Mouse (Mus musculus): ENCODE results near the gene Rnf144b. TPM values are rescaled to one million over a fixed set of nuclear protein-coding genes. Genes with fewer than 3 reads are reported as not detected.

Gene Rnf144b
- polyA plus RNA-seq, 1 experiment from 2014 or later, result 33.3 TPM

DNA sequence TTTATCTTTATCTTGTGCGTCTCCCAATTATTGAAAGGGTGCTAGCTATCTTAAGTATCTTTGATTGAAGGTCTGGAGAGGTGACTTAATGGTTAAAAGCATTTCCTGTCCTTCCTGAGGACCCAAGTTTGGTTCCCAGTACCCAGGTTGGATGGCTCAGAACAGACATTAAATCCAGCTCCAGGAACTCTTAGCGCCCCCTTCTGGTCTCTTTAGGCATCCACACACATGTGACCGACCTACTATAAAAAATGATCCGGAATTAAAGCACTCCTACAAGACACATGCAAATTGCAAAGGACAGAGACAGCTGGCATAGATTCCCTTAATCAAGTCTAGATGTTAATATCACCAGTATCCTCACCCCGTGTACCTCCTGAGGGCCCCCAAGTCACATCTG lies 104.1 kb downstream of the Rnf144b start:
- Histone ChIP-seq H3K36me3 (ENCODE audit: inconsistent target) (peaks cover 25% of the 10 kb centered on the region), H3K4me3 (ENCODE audit: inconsistent target) (no peak overlapping the region), H3K27ac (peak overlapping the region; percentile 96), H3K79me2 (ENCODE audit: inconsistent target) (peaks cover 41% of the 10 kb centered on the region)
- 97% methylated on average over 5 of the region's 5 CpGs for WGBS (ENCODE audit: missing documents)

DNA sequence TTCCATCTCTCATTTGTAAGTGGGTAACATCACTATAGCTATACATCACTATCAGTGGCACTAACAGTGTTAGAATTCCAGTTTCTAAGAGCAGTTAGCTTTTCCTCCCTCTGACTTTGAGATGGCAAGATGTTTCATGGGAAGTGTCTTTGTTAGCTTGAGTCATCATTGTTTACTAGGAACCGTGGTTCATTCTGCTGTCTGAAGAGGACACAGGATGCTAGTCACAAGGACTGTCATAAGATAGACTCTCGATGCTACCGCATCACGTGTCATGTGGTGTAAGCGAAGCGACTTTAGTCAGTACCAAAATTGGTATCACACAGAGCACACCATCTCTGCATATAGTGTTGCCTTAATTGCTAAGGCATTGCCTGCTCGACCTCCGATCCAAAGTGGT lies 105.7 kb downstream of the Rnf144b start:
- WGBS (ENCODE audit: missing documents), result 44% methylated on average over 7 of the region's 8 CpGs
- H3K27ac ChIP-seq, result peak overlapping the region; percentile 96
- no peak overlapping the region for H3K4me3 ChIP-seq (ENCODE audit: inconsistent target)
- peaks cover 15% of the 10 kb centered on the region for H3K36me3 ChIP-seq (ENCODE audit: inconsistent target)
- peaks cover 41% of the 10 kb centered on the region for H3K79me2 ChIP-seq (ENCODE audit: inconsistent target)

DNA sequence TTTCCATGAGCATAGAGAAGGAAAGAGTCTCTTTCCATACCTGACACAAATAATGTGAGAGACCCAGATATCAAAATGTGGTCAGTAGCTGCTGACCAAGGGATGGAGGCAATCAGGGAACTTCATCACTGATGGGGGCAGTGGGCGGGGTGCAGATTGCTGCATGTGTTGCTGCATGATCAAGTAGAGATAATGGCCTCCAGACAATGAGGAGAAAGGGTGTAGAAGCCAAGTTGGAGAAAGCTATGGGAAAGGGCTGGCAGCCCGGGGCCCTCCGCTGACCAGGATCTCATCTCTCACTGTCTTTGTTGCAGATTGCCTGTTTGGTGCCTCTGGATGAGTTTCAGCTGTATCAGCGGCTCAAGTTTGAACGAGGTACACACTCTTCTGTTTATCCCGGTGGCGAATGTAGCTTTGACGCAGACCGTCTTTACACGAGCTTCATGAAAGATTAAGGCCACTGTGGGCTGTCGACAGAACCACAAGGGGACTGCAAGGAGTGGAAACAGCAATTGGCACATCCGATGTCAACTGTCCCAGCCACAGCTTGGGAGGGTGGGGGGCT lies 106.3 kb downstream of the Rnf144b start:
- WGBS (ENCODE audit: missing documents), result 84% methylated on average over 12 of the region's 12 CpGs

DNA sequence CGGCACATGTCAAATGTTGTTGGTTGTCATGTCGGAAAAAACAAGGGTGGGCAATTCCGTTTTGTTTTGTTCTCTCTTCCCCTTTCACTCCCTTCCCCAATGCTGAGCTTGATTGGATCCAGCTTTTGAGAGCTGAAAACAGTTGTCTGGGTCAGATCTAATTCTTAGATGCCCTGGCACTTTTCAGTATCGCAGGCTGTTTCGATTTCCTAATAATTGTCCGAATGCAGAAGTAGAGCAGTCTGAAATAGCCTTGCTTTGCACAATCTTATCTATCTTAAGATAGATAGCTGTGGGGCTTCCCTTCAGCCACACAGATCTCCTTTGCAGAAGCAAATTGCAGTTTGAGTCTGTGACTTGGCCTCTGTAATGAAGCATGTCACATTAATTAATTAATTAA lies 109.7 kb downstream of the Rnf144b start:
- peaks cover 48% of the 10 kb centered on the region for H3K79me2 ChIP-seq (ENCODE audit: inconsistent target)
- WGBS (ENCODE audit: missing documents), result 5% methylated on average over 6 of the region's 6 CpGs
- peaks cover 27% of the 10 kb centered on the region for H3K36me3 ChIP-seq (ENCODE audit: inconsistent target)
- peak overlapping the region; percentile 96 for H3K27ac ChIP-seq
- H3K4me3 ChIP-seq (ENCODE audit: inconsistent target), result no peak overlapping the region

More for the DNA sequence above, 106.3 kb downstream of the Rnf144b start:
- H3K79me2 ChIP-seq (ENCODE audit: inconsistent target), result peaks cover 40% of the 10 kb centered on the region
- H3K4me3 ChIP-seq (ENCODE audit: inconsistent target), result no peak overlapping the region
- peaks cover 15% of the 10 kb centered on the region for H3K36me3 ChIP-seq (ENCODE audit: inconsistent target)
- peak overlapping the region; percentile 96 for H3K27ac ChIP-seq

DNA sequence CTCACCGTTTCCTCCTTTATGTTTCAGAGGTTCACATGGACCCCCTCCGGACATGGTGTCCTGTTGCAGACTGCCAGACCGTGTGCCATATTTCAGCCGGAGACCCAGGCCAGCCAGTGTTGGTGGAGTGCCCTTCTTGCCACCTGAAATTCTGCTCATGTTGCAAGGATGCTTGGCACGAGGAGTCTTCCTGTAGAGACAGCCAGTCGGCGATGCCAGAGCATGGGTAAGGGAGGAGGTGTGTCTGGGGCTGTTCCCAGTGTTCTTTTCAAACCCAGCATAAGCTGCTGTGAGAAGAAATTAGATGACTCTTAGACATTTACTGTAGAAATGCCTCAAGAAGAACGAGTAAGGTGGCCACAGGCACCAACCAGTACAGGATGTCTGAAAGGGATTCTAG lies 114.9 kb downstream of the Rnf144b start:
- 93% methylated on average over 8 of the region's 8 CpGs for WGBS (ENCODE audit: missing documents)
- H3K36me3 ChIP-seq (ENCODE audit: inconsistent target), result peaks cover 57% of the 10 kb centered on the region
- peaks cover 23% of the 10 kb centered on the region for H3K79me2 ChIP-seq (ENCODE audit: inconsistent target)
- H3K27ac ChIP-seq, result no peak overlapping the region
- H3K4me3 ChIP-seq (ENCODE audit: inconsistent target), result no peak overlapping the region

DNA sequence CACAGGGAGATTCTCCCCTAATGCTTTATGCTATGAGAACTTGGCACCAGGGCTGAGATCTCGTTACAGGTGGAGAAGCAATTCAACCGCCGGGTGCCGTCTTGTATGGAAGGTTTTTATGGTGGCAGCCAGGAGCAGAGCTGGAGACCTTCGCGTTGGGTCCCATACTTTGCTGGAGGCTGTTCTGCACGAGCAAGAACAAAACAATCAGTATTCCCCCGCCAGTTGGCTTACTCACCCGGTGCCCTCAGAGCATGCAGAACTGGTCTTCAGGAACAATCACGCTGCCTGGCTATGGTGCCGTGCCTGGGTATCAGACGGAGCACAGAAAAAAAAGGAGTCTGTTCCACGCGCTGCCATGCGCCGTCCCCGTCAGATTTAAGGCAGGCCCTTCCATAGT lies 115.7 kb downstream of the Rnf144b start:
- 95% methylated on average over 17 of the region's 17 CpGs for WGBS (ENCODE audit: missing documents)
- Histone ChIP-seq H3K79me2 (ENCODE audit: inconsistent target) (peaks cover 23% of the 10 kb centered on the region), H3K36me3 (ENCODE audit: inconsistent target) (peaks cover 64% of the 10 kb centered on the region), H3K4me3 (ENCODE audit: inconsistent target) (no peak overlapping the region), H3K27ac (no peak overlapping the region)

DNA sequence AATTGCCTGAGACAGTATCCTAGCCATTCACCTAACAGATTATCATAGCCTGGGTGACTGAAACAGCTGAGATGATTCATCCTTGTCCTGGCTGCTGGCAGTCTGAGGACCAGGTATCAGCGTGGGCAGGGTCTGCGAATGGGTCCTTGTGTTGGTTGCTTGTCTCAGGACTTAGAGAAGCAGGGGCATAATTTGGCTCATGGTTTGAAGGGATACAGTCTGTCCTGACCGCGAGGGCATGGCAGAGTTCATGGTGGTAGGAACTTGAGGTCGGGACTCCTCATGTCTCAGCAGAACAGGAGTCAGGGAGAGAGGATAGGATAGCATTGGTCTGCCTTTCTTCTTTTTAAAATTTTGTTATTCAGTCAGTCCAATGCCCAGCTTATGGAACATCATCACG lies 121.1 kb downstream of the Rnf144b start:
- Histone ChIP-seq H3K4me3 (ENCODE audit: inconsistent target) (no peak overlapping the region), H3K27ac (no peak overlapping the region), H3K79me2 (ENCODE audit: inconsistent target) (no peaks in the 10 kb centered on the region), H3K36me3 (ENCODE audit: inconsistent target) (peaks cover 77% of the 10 kb centered on the region)
- 94% methylated on average over 6 of the region's 6 CpGs for WGBS (ENCODE audit: missing documents)

DNA sequence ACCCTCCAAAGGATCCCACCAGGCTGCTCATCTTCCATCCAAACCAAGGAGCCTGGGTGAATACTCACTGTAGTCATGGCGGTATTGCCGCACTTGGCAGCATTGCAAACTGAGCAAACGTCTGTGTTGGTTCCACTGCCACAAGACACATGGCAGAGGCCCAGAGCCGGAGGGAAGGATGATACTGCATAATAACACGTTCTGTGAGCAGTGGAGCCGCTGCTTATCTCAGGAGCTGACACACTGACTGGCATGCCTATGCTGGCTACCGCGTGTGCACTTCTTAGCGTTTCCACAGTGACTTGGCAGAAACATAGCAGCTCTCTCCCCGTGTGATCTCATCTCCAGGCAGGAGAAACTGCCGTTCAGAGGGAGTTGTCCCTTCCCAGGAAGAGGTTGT lies 122.3 kb downstream of the Rnf144b start:
- Histone ChIP-seq H3K27ac (no peak overlapping the region), H3K36me3 (ENCODE audit: inconsistent target) (peaks cover 67% of the 10 kb centered on the region), H3K79me2 (ENCODE audit: inconsistent target) (no peaks in the 10 kb centered on the region), H3K4me3 (ENCODE audit: inconsistent target) (no peak overlapping the region)
- WGBS (ENCODE audit: missing documents), result 83% methylated on average over 11 of the region's 11 CpGs

DNA sequence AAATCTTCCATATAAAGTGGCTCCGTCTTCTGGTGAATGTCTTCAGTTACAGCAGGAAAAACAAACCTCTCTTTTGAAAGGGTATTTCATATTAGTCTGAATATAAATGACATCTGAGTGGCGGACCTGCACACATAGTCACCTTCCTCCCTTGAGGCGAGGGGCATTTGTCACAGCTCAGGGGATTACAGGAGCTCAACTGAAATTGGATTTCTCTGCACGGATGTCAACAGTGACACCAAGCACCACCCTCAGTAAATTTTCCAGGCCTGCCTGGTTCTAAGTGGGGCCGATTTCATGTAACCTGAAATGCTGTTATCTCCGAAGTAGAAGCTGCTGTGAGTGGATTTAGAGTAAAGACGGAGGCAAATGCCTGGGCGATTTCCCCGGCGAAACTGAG lies 124.0 kb downstream of the Rnf144b start:
- H3K27ac ChIP-seq, result no peak overlapping the region
- 98% methylated on average over 10 of the region's 10 CpGs for WGBS (ENCODE audit: missing documents)

DNA sequence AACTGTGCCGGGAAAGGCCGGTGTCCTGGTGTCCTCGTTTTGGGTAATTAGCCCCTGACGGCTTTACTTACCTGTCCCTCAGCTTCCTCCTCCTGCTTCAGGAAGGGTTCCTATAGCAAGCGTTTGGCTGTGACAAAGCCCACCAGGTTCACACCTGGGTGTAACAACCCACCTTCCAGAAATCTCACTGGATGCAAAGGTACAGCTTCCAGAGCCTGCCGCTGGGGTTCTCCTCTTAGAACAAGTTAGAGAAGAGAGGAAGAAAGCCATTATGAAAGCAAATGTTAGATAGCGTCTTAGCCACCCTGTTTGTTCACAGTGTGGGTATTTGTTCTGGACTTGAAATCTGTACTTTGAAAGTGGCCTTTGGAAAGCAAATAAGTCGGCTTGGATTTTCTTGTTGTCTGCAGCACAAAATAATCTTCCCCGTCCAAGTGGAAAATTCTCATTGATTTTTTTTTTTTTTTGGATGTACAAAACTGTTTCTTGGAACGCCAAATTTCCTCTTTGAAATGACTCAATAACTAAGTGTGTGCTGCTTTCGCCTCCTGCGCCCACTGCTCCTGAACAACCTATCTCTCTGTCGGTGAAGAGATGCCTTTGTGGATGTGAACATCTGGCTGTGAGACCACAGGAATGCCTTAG lies 124.8 kb downstream of the Rnf144b start:
- Histone ChIP-seq H3K36me3 (ENCODE audit: inconsistent target) (peaks cover 43% of the 10 kb centered on the region), H3K4me3 (ENCODE audit: inconsistent target) (no peak overlapping the region), H3K79me2 (ENCODE audit: inconsistent target) (no peaks in the 10 kb centered on the region), H3K27ac (no peak overlapping the region)
- 89% methylated on average over 13 of the region's 13 CpGs for WGBS (ENCODE audit: missing documents)

More for the DNA sequence above, 124.0 kb downstream of the Rnf144b start:
- no peak overlapping the region for H3K4me3 ChIP-seq (ENCODE audit: inconsistent target)
- no peaks in the 10 kb centered on the region for H3K79me2 ChIP-seq (ENCODE audit: inconsistent target)
- peaks cover 51% of the 10 kb centered on the region for H3K36me3 ChIP-seq (ENCODE audit: inconsistent target)

DNA sequence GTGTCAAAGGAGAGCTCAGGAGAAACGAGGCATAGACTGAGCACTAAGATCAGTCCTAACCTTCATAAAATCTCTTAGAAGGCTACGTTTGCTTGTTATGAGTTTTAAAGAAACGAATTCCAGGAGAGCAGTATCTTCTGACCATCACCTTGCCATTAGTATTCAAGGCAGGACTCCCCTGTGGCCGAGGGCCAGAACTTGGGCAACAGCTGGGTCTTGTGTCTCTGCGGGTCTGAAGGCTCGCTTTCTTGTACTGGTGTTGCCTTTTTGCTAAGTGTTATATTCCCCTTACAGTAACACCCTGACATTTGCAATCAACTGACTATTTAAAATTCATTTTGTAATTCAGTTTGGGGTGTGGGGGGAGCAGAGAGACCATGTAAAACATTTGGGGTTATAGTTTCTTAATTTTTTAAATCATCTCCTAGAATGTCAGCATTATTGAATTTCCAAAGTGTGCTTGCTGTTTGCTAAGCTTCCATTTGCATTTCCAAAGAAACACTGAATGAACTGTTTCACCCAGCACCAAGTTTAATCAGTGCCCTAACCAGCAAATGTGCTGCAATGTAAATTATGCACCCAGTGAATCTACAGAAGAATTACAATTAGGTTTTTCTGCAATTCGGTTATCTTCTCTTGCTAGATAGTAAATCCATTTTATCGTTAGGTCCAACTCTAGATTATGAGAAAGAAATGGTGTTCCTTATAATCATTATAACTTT lies 126.0 kb downstream of the Rnf144b start:
- H3K79me2 ChIP-seq (ENCODE audit: inconsistent target), result no peaks in the 10 kb centered on the region
- no peak overlapping the region for H3K27ac ChIP-seq
- WGBS (ENCODE audit: missing documents), result 95% methylated on average over 7 of the region's 8 CpGs
- peaks cover 31% of the 10 kb centered on the region for H3K36me3 ChIP-seq (ENCODE audit: inconsistent target)
- no peak overlapping the region for H3K4me3 ChIP-seq (ENCODE audit: inconsistent target)

DNA sequence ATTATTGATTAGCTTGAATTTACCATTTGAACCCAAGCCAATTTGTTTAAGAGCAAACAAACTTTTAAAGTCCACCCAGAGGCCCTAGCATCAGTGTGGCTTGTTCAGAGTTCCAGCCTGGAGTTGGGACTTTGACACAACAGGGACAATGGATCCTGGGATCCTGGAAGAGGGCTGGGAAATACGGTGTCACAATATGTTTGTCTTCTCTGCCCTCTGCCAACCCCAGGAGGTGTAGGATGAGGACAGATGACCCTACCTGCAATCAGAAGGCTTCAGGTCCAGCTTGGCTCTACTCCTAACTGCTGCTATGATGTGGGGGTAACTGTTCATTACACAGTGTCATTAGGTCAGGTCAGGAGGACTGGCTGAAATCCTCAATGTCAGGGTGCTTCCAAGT lies 128.2 kb downstream of the Rnf144b start:
- Histone ChIP-seq H3K4me3 (ENCODE audit: inconsistent target) (no peak overlapping the region), H3K36me3 (ENCODE audit: inconsistent target) (peaks cover 9% of the 10 kb centered on the region), H3K79me2 (ENCODE audit: inconsistent target) (no peaks in the 10 kb centered on the region), H3K27ac (0 out of 2 replicates have a peak overlapping the region, but pooled peaks have one; percentile 8)
- 100% methylated on average over 1 of the region's 1 CpGs for WGBS (ENCODE audit: missing documents)

DNA sequence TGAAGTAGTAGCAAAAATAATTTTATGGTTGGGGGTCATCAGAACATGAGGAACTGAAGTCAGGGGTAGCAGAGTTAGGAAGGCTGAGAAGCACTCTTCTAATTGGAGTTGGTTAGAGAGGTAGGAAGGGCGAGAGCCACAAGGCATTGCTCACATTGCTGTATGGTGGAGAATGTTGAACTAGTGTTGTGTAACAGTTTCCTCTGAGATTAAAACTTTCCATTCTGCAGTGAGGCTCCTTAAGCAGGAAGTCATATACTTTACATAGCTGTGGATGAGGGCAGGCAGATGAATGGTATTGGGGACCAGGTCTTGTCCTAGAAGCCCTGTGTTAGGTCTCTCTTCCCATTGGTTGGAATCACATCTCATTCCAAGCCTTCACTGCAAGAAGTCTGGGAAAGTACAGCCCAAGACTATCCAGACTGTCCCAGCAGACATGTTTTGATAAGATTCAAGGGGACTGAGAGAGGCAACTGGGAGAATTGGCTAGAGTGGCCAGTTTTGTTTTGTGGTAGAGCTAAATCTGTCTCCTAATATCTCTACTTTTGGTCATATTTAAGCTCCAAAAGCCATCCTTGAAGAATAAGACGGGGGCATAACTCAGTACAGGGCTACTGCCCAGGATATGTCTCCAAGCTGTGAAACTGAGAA lies 128.8 kb downstream of the Rnf144b start:
- Histone ChIP-seq H3K79me2 (ENCODE audit: inconsistent target) (no peaks in the 10 kb centered on the region), H3K36me3 (ENCODE audit: inconsistent target) (peaks cover 4% of the 10 kb centered on the region; the same call in 1 of the 2 replicates), H3K27ac (0 out of 2 replicates have a peak overlapping the region, but pooled peaks have one; percentile 8), H3K4me3 (ENCODE audit: inconsistent target) (no peak overlapping the region)
- 68% methylated on average over 2 of the region's 2 CpGs for WGBS (ENCODE audit: missing documents)

DNA sequence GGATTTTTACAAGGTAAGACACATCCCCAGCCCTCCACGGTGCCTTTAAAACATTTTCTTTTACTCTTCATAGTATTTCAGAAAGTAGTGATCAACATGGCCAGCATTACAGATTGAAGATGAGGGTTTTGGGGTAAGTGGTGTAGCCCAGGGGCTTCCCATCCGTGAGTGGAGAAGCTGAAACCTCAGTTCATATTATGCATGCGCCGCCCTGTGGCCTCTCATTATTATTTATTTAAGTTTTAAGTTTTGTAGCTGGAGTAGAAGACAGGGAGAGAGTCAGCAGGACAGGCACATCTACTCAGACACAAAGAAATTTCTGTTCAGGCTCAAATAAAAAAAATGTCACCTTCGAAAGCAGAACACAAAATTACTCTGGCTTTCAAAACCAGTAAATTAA lies 131.3 kb downstream of the Rnf144b start:
- H3K4me3 ChIP-seq (ENCODE audit: inconsistent target), result no peak overlapping the region
- no peaks in the 10 kb centered on the region for H3K79me2 ChIP-seq (ENCODE audit: inconsistent target)
- no peaks in the 10 kb centered on the region for H3K36me3 ChIP-seq (ENCODE audit: inconsistent target)
- WGBS (ENCODE audit: missing documents), result 98% methylated on average over 5 of the region's 5 CpGs
- no peak overlapping the region for H3K27ac ChIP-seq

DNA sequence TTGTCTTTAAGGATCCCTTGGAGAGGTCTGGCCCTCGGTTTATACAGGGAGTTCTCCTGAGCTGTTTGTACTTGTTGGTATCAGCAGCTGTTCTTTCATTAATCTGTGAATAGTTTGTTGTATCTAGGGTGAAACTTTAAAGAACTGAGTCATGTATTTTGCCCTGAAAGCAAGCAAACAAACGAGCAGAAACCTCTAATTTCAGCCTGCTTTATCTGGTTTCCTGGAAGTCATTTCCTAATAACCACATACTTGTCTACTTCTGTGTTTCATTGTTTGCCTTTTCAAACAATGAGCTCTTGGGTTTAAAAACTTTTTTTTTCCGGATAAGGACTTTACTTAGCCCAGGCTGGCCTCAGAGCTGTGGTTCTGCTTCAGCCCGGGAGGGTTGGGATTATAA lies 136.8 kb downstream of the Rnf144b start:
- no peaks in the 10 kb centered on the region for H3K79me2 ChIP-seq (ENCODE audit: inconsistent target)
- 11% methylated on average over 4 of the region's 4 CpGs for WGBS (ENCODE audit: missing documents)
- H3K27ac ChIP-seq, result no peak overlapping the region
- no peak overlapping the region for H3K4me3 ChIP-seq (ENCODE audit: inconsistent target)
- no peaks in the 10 kb centered on the region for H3K36me3 ChIP-seq (ENCODE audit: inconsistent target)
